Mouse (Mus musculus) adipocyte (in vitro differentiated cells): ENCODE data around the gene Cd200r4.

Experiments
- DNase-seq: peaks from one replicate; pipeline ENCODE4 v3.0.0-alpha.2; 2016; ENCODE audit warnings: low spot score

Cd200r4 gene

DNA sequence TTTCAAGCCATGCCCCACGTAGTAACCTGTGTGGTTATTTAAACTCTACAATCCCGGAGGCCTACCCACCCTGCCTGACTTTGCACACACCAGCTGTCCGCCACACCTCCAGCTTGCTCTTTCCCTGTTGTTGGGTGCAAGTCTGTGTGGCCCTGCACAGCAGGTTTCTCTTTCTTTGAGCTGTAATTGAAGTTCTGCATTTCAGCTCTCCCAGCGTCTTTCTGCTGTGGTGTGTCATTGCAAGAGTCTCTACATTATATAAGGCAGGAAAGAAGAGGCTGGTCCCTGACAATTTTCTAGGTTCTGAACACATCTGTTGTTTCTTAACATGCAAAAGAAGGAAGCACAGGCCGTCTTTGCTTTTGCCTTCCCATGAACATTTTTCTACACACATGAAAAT lies 65.1 kb downstream of the Cd200r4 start:
- no peak for DNase-seq

GRCm38 (mm10) chr16:44877595-44877994 lies 66.1 kb downstream of the Cd200r4 start:
- DNase-seq = no peak
